Mouse (Mus musculus) forebrain, embryonic 11.5 days (tissue): ENCODE results near the gene Hlf. TPM values are rescaled to one million over a fixed set of nuclear protein-coding genes. Genes with fewer than 3 reads are reported as not detected.

Source experiments
- ATAC-seq: fragments of 200-750 bp; cut with Nextera tagmentation; replicated peaks from 2 replicates; pipeline ENCODE4 v1.8.0; 2017; ENCODE audit warnings: moderate TSS enrichment; ENCODE audit not compliant: low FRiP score
- DNase-seq: peaks from one replicate; pipeline ENCODE4 v3.0.0-alpha.2; 2017; ENCODE audit warnings: low spot score
- H3K27ac ChIP-seq: fragments of 300-500 bp; sonication (generic); 2 replicates; pipeline ENCODE4 v1.5.1; 2014; ENCODE audit warnings: low read depth, low read length
- H3K27me3 ChIP-seq: fragments of 300-500 bp; sonication (generic); 2 replicates; pipeline ENCODE4 v1.6.1; 2014; ENCODE audit warnings: mild to moderate bottlenecking, low read length, mixed read lengths; ENCODE audit not compliant: control insufficient read depth, insufficient read depth
- H3K36me3 ChIP-seq: fragments of 300-500 bp; sonication (generic); 2 replicates; pipeline ENCODE4 v1.6.1; 2014; ENCODE audit warnings: mild to moderate bottlenecking, low read length, moderate library complexity, mixed read lengths; ENCODE audit not compliant: control insufficient read depth, insufficient read depth
- H3K4me1 ChIP-seq: fragments of 300-500 bp; sonication (generic); replicated peaks from 2 replicates; pipeline ENCODE4 v1.6.1; 2014; ENCODE audit warnings: low read length, mixed read lengths; ENCODE audit not compliant: control insufficient read depth, insufficient read depth
- H3K4me2 ChIP-seq: fragments of 300-500 bp; sonication (generic); 2 replicates; pipeline ENCODE4 v1.6.1; 2014; ENCODE audit warnings: low read depth, mild to moderate bottlenecking, low read length, moderate library complexity, mixed read lengths; ENCODE audit not compliant: severe bottlenecking
- H3K4me3 ChIP-seq: fragments of 300-500 bp; sonication (generic); 2 replicates; pipeline ENCODE4 v1.5.1; 2014; ENCODE audit warnings: low read depth, low read length
- H3K9ac ChIP-seq: fragments of 300-500 bp; sonication (generic); 2 replicates; pipeline ENCODE4 v1.6.1; 2014; ENCODE audit warnings: low read length
- H3K9me3 ChIP-seq: fragments of 300-500 bp; sonication (generic); 2 replicates; pipeline ENCODE4 v1.6.1; 2016; ENCODE audit warnings: low read length, mixed read lengths; ENCODE audit not compliant: control insufficient read depth
- WGBS: fragments of 180-500 bp; shearing (Covaris S2); extraction: QIAGEN DNeasy Blood & Tissue Kit; methylation state at CpG from one replicate; pipeline ENCODE4 v1.1.7; 2014; 5-methylcytosine and 5-hydroxymethylcytosine counted together
- polyA plus RNA-seq: library from polyadenylated mRNA; unstranded; fragments of >200 nt; fragmentation: Nextera tagmentation; extraction: Ambion mirVana; gene quantifications from 2 replicates; pipeline ENCODE4 v1.2.1, GENCODE M21; 2014

Hlf gene
- polyA plus RNA-seq, 1 experiment from 2014 or later = 2.2 TPM

DNA sequence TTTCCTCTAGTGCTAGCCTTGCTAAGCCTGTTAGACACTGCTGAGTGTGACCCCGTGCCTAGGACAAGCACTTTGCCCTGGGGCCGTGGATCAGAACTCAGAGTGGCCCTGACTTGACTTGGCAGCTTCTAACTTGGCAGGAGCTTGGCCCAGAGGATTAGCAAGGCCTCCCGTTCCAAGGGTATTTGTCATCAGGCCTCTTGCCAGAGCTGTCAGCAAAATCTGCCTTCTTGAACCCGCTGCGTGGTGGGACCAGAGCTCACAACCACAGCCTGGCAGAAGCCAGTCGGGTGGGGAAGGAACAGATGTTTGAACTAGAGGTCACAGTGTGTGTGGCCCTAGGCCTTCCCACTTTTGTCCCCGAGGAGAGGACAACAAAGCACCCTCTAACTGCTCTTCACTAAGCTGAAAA, 35.4 kb downstream of the Hlf start:
- Histone ChIP-seq H3K27ac (no peak overlapping the region), H3K36me3 (no peaks in the 10 kb centered on the region), H3K4me2 (no peak overlapping the region), H3K4me3 (no peak overlapping the region), H3K9me3 (no peaks in the 10 kb centered on the region), H3K27me3 (no peaks in the 10 kb centered on the region), H3K9ac (no peak overlapping the region), H3K4me1 (peaks cover 5% of the 10 kb centered on the region; the same call in 1 of the 2 replicates)
- ATAC-seq = no peak
- DNase-seq = no peak
- 62% methylated on average over 7 of the region's 7 CpGs for WGBS

DNA sequence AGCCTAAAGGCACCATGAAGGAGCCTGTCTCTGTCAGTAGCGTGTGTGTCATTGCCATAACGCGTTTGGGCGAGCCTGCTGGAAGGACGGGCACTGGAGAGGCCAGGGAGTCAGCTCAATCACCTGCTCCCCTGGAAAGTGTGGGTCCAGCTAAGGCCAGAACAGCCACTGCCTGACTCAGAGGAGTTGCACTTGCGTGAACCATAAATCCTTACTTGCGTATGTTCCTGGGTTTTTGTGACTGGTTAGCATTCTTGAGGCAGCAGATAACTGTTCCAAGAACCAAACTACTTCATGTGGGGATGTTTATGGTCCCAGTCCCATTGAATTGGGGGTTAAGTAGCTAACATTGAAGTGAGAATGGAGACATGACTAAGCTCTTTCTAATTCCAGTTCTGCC, 38.0 kb downstream of the Hlf start:
- no peaks in the 10 kb centered on the region for H3K27me3 ChIP-seq
- no peaks in the 10 kb centered on the region for H3K36me3 ChIP-seq
- H3K4me3 ChIP-seq = no peak overlapping the region
- H3K9me3 ChIP-seq = no peaks in the 10 kb centered on the region
- 87% methylated on average over 7 of the region's 7 CpGs for WGBS
- no peak overlapping the region for H3K4me2 ChIP-seq
- no peak overlapping the region for H3K9ac ChIP-seq
- H3K4me1 ChIP-seq = peaks cover 7% of the 10 kb centered on the region; the same call in 1 of the 2 replicates
- no peak for ATAC-seq
- no peak for DNase-seq
- no peak overlapping the region for H3K27ac ChIP-seq

DNA sequence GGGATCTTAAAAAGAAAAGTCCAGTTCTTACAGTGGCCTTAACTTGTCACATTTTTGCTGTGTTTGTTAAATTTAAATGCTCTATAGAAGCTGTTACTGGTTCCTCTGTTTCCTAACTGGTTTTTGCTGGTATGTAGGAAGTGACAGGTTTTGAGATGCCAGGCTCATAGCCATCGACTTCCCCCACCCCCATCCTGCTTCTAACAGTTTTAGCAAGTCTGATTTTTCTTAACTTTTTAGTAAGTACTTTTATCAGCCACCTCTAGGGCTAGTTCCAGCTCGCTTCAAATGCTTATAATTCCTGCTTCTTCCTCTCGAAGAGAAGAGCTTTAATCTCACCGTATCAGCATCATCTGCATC, 40.6 kb downstream of the Hlf start:
- Histone ChIP-seq H3K27ac (no peak overlapping the region), H3K4me3 (no peak overlapping the region), H3K27me3 (no peaks in the 10 kb centered on the region), H3K9ac (no peak overlapping the region), H3K9me3 (no peaks in the 10 kb centered on the region), H3K36me3 (no peaks in the 10 kb centered on the region), H3K4me2 (no peak overlapping the region), H3K4me1 (0 out of 2 replicates have a peak, but pooled peaks cover 2% of the 10 kb centered on the region)
- WGBS = 84% methylated on average over 4 of the region's 4 CpGs
- DNase-seq = no peak
- ATAC-seq = no peak

DNA sequence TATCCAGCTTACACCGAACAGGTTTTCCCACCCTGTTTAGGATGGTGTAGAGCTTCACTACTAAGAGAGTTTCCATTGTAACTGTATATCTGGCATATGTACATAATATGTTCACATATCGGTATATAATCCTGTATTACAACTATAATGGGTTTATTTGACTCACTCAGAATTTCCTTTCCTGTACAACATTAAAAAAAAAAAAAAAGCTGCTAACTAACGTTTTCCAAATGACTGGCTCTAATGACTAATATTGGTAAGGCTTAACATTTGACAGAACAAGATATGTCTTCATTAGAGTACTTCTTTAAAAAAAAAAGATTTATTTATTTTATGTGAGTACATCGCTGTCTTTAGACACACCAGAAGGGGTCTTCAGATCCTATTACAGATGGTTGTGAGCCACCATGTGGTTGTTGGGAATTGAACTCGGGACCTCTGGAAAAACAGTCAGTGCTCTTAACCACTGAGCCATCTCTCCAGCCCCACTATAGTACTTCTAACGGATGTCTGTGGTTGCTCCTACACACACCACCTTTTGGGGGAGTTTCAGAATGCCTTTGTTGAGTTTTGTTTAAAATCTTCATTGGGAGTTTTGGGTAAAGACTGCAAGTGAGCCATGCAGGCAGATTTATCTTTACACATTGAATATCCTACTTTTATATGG, 41.1 kb downstream of the Hlf start:
- H3K4me1 ChIP-seq = 0 out of 2 replicates have a peak, but pooled peaks cover 2% of the 10 kb centered on the region
- ATAC-seq (no peak), DNase-seq (no peak)
- no peak overlapping the region for H3K4me2 ChIP-seq
- no peaks in the 10 kb centered on the region for H3K36me3 ChIP-seq
- H3K27me3 ChIP-seq = no peaks in the 10 kb centered on the region
- H3K4me3 ChIP-seq = no peak overlapping the region
- no peaks in the 10 kb centered on the region for H3K9me3 ChIP-seq
- no peak overlapping the region for H3K9ac ChIP-seq
- WGBS = 88% methylated on average over 6 of the region's 6 CpGs
- H3K27ac ChIP-seq = no peak overlapping the region

DNA sequence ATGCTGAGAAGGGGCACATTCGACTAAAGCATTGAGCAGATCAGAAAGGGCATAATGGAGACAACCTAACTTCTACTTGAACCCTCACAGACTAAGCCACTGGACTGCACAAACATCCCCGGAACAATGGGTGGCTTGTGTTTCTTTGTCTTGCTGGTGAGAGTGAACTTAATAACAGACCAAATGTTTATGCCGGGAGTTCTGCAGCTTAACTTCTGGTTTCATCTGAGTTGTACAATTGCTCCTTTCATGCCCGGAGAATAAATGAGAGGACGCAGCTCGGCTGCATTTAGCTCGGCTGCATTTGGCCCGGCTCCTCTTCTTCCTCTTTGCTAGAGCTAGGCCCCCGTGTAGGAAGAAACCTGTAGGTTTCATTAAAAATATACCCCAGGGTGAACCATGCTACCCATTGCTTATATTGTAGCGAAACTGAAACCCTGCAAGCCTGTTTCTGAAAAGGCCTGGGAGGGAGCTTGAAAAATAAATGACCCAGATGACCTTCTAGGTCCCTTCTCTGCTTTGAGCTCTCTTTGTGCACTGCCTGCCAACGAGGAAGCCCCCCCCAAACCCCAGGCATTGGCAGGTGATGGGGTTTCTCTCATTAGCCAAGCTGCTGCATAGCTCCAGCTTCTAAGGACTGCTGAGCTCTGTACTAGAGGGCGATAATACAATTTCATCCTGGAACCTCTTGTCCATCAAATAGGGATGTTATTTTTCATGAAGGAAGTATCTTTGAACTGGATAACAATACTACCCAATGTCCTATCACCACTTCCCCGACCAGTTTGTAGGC, 42.8 kb downstream of the Hlf start:
- Histone ChIP-seq H3K4me3 (no peak overlapping the region), H3K27ac (no peak overlapping the region), H3K9ac (no peak overlapping the region), H3K9me3 (no peaks in the 10 kb centered on the region), H3K4me2 (no peak overlapping the region), H3K27me3 (no peaks in the 10 kb centered on the region), H3K4me1 (0 out of 2 replicates have a peak, but pooled peaks cover 2% of the 10 kb centered on the region), H3K36me3 (no peaks in the 10 kb centered on the region)
- ATAC-seq = no peak
- WGBS = 46% methylated on average over 13 of the region's 13 CpGs
- no peak for DNase-seq

DNA sequence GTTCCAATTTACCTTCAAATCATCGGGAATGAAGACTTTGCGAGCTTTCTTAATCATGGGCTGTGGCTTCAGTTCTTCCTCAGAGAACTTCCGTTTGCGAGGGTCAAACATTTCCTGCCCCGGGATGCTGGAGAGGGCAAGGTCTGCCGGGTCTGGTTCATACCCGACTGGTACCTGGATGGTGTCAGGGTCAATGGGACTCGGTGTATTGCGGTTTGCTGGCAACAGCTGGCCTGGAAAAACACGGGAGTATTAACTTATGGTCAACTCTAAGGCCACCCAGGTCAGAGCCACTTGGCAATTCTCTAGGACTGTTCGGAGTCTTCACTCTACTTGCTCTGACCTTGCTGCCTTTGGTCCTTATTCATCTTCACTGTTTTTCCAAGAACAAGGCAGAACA, 44.9 kb downstream of the Hlf start:
- Histone ChIP-seq H3K27ac (no peak overlapping the region), H3K9ac (no peak overlapping the region), H3K36me3 (no peaks in the 10 kb centered on the region), H3K27me3 (no peaks in the 10 kb centered on the region), H3K9me3 (no peaks in the 10 kb centered on the region), H3K4me1 (0 out of 2 replicates have a peak, but pooled peaks cover 2% of the 10 kb centered on the region), H3K4me3 (no peak overlapping the region), H3K4me2 (no peak overlapping the region)
- ATAC-seq (no peak), DNase-seq (no peak)
- WGBS = 97% methylated on average over 11 of the region's 11 CpGs

DNA sequence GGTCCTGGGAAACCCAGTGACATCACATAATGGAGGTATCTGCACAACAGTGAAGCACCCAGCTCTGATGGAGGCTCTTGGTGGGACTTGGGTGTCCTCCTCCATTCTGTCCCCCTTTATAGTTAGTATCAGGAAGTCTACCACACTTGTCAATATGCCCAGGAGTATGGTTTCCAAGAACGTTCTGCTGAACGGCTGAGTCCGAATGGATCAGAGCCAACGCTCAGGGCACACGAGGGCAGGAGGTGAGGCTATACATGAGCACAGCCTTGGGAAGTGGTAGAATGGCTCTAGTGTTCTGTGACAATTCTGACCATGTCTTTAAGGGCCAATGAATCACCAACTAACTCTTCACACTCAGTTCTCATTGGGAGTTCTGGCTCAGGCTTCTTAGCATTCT, 47.8 kb downstream of the Hlf start:
- 96% methylated on average over 5 of the region's 5 CpGs for WGBS
- H3K36me3 ChIP-seq = no peaks in the 10 kb centered on the region
- H3K4me2 ChIP-seq = no peak overlapping the region
- H3K4me3 ChIP-seq = no peak overlapping the region
- ATAC-seq (no peak), DNase-seq (no peak)
- 0 out of 2 replicates have a peak, but pooled peaks cover 1% of the 10 kb centered on the region for H3K4me1 ChIP-seq
- no peak overlapping the region for H3K9ac ChIP-seq
- H3K27me3 ChIP-seq = no peaks in the 10 kb centered on the region
- no peaks in the 10 kb centered on the region for H3K9me3 ChIP-seq
- H3K27ac ChIP-seq = no peak overlapping the region

DNA sequence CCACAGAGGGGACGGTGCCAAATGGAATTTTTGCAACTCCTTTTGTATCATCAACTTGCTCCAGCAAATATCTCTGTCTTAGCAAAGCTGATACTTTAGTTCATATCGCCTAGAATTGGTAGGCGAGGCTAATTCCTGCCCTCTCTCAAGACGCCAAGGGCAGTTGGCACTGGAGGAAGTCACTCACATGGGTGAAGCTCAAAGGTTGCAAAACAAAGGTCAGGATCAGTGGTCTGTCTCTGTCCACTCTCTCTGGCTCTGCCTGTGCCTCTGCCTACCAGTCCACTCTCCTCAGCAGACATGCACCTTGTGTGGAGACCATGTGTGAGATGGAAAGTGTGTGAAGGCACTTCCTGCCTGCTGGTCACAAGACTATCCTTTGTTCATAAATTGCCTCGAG, 48.4 kb downstream of the Hlf start:
- Histone ChIP-seq H3K9ac (no peak overlapping the region), H3K36me3 (no peaks in the 10 kb centered on the region), H3K4me1 (no peaks in the 10 kb centered on the region), H3K4me3 (no peak overlapping the region), H3K4me2 (no peak overlapping the region), H3K27ac (no peak overlapping the region), H3K9me3 (no peaks in the 10 kb centered on the region), H3K27me3 (no peaks in the 10 kb centered on the region)
- WGBS = 81% methylated on average over 5 of the region's 5 CpGs
- DNase-seq = no peak
- ATAC-seq = no peak
